In genomic region chr4:103455458-103455857, GRCm38 (mm10) we compare ENCODE assay signal across 14 mouse cellular contexts.
"Had no signal": no experiment of that assay in that cellular context is flagged by ENCODE, and none has a peak within 500 bp of the region (broad histone marks: within the 10 kb centered on the region; RNA-seq: fewer than 3 reads in every experiment).

No protein-coding gene starts in this region.

- H3K4me1 ChIP-seq: kidney, embryonic 15.5 days; limb, embryonic 12.5 days; megakaryocyte, embryonic 14.5 days; midbrain, embryonic 12.5 days; neural tube, embryonic 12.5 days had no signal

- H3K36me3 ChIP-seq: kidney, embryonic 15.5 days; limb, embryonic 12.5 days; midbrain, embryonic 12.5 days; neural tube, embryonic 12.5 days had no signal

- DNase-seq: kidney, adult 18-20 months; liver; lung, adult 2 months; lung, postnatal 10 days; thymus, adult 18-20 months; thymus, postnatal 25 days had no signal

- H3K4me3 ChIP-seq: kidney, embryonic 15.5 days; limb, embryonic 12.5 days; megakaryocyte, embryonic 14.5 days; midbrain, embryonic 12.5 days; neural tube, embryonic 12.5 days had no signal

- H3K9ac ChIP-seq: kidney, embryonic 15.5 days; limb, embryonic 12.5 days; liver, embryonic 14.5 days; midbrain, embryonic 12.5 days; neural tube, embryonic 12.5 days had no signal

- H3K9me3 ChIP-seq: kidney, embryonic 15.5 days; limb, embryonic 12.5 days; midbrain, embryonic 12.5 days; neural tube, embryonic 12.5 days had no signal

- H3K4me2 ChIP-seq: kidney, embryonic 15.5 days; limb, embryonic 12.5 days; midbrain, embryonic 12.5 days; neural tube, embryonic 12.5 days had no signal

- H3K27me3 ChIP-seq: kidney, embryonic 15.5 days; limb, embryonic 12.5 days; megakaryocyte, embryonic 14.5 days; midbrain, embryonic 12.5 days; neural tube, embryonic 12.5 days had no signal

- H3K27ac ChIP-seq: kidney, embryonic 15.5 days; limb, embryonic 12.5 days; liver, embryonic 14.5 days; macrophage; midbrain, embryonic 12.5 days; neural tube, embryonic 12.5 days had no signal

- ATAC-seq: inflammation-experienced regulatory T-cells, adult 6 months had no signal
